Mouse (Mus musculus) induced T-regulatory cell, adult 2 months (primary cell): ENCODE results near the gene Gm43951.
A peak's percentile ranks its signal among the peaks of the same experiment; 100 is the strongest.

Source experiments
- DNase-seq: peaks from one replicate; pipeline ENCODE4 v3.0.0-alpha.2; 2012; ENCODE audit warnings: low read depth

Gm43951 gene

DNA sequence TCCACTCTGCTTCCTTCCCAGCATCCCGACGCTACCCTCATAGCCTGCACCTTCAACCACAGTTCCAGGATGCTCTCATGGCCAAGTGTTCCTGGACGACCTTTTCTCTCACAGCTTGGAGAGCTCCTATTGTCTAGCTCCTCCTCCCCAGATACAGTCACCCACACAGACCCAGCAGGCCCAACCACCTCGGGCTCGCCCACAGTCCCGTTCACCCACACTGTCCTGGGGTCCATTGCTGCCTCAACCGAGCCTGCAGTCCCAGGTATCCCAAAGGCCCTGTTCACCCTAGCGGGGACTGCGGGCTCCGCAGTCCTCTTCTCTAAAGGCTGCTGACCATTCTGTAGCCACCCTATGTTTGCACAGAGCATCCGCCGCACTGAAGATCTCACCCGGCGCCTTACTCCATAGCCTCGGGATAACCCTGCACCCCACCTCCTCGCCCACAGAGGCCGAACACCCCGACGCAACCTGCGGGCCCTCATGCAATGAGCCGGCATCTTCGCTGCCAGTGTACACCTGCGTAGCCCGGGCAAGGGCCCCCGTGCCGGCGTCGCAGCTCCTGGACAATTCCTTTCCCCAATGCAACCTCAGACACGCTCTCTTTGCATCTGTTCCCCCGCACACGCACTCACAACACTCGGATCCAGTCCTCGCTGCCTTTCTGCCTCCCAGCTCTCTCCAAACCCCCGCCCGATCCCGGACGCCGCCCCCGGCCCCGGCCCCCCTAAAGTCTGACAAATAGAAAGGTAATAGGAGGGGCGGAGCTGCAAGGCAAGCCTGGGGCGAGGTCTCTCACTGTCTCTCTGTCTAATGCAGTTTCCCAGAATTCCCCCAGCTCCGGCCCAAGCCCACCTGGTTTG lies at the start of gene Gm43951:
TSS of gene Gm43951 (minus strand) at position 500 of the 863 bp plus-strand sequence.
- peak; percentile 40 for DNase-seq

DNA sequence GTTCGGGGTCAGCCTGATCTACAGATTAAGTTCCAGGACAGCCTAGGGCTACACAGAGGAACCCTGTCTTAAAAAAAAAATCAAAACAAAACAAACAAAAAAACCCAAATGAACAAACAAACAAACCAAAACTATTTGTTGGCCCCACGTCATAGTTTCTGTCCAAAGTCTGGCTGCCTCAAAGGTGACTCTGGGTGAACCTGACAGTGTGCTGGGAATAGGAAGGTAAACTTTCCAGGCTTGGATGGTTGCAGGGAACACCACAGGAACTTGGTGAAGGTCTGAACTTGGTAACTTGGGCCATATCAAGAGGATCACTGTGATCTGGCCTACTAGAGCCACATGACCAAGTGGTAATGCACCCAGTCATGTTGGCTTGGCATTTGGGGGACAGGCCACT lies 49.8 kb upstream of the Gm43951 start:
- no peak for DNase-seq

DNA sequence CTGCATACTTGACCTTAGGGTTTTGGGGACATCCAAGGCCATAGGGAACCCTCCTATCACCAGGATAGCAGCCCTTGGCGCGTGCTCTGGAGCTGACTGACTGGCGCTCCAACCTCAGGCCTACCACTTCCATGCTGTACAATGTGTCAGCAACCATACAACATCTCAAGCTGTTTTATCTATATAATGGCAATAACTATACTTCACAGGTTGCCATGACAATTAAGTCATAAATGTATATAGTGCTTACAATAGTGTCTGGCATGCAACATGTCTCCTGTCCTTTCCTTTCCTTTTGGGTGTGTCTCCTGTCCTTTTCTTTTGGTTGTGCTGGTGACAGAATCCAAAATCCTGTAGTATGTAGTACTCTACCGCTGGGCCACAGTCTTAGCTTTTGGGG lies 49.0 kb upstream of the Gm43951 start:
- no peak for DNase-seq

DNA sequence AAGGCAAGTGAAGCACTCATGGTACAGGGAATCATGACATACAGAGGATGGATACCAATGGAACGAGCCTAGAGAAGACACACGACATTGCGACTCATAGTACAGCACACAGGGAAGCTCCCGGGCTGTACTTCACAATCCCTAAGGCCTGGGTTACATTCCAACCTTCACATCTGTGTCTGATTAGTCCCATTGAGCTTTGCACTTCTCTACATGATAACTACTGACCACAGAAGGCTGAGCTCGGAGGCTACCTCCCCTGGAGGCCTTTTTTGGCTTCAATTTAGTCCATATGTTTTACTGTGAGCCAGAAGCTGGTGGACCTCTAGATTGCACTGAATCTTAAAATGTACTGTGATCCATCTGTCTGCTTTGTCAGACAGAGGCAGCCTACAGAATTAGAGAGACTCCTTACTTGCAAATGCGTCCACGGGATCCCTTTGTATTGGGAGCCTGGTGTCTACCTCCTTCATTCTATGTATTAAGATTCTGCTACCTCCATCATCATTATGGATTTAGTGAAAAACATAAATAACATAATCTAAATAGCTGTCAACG lies 38.6 kb upstream of the Gm43951 start:
- DNase-seq: no peak

DNA sequence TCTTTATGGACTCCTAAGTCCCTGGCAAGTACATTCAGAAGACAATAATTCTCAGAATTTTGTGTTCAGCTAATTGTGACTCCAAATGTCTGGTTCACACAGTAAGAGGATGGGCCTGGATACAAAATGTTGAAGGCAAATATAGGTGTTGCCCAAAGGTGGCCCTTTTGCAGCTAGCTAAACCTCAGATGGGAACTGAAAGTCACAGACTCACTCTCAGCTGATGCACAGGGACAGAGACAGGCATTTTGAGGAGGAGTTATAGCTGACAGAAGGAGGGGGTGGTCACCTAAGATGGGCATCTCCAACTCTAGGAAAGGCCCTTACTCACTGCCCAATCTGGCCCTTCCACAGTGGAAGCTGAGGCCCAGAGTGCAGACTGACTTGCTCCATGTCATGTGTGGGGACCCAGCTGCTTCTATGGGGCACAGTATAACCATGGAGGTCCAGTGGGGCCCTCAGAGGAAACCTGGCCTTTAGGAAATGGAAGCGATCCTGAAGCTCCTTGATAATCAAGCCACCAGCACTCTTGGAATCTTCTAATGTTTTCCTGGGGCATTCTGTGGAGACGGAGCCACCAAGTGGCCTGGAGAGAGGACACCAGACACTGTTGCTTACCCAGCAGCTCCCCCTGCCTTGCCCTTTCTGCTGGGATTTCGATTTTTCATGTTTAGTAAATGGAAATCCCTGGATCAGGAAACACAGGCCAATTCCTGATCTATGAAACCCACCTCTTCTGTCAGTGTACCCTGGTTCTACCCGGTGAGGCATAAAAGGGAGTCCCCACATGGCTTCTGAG lies 33.6 kb upstream of the Gm43951 start:
- DNase-seq: no peak

DNA sequence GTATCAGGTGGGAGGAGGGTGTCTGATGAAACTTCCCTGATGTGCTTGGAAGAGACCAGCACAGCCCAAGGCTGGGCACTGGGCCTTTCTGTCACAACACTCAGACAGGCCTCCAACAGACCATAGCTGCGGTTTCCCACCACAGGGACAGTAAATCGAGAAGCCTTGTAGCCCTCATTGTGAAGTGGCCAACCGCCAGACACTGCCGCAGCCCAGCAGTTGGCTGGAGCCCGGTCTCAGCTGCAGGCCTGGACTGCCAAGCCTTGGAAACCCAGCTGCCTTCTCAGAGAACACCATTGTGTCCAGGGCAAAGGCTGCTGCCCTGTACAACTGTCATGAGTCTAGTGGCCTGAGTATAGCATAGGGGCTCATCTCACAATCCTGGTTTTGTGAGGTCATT lies 27.4 kb upstream of the Gm43951 start:
- DNase-seq: no peak

DNA sequence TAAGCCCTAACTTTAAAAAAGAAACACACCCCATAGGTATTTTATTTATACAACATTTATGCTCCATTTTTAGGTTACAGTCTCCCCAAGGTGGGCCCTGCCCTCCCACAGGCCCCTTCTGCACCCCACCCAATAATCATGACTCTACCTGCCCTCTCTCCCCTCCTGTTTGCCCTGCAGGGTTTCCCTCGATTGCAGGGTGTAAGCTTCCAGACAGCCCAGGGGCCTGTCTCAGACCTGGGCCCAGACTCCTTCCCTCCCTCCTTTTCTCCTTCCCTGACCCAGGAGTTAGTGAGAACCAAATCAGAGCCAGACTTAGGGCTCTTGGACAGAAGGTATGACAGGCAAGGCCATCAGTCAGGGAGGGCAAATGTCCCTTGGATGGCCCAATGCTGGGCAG lies 26.4 kb upstream of the Gm43951 start:
- no peak for DNase-seq

DNA sequence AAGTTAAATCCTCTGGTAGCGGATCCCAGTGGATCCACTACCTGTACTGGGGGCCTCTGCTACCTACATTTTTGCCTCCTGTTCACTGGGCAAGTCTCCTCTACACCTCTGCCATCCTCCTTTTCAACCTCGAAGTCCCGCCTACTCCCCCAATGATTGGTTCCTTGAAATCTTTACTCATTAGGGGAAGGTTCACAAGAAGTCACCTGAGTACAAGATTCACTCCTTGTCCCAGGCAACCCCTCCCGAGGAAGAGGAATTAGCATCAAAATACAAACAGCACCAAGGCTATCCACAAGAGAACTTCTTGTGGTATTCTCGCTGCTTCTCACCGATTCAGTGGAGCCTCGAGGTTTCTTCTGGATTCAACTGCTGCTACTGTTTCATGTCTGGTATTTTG lies 25.4 kb upstream of the Gm43951 start:
- DNase-seq: no peak

DNA sequence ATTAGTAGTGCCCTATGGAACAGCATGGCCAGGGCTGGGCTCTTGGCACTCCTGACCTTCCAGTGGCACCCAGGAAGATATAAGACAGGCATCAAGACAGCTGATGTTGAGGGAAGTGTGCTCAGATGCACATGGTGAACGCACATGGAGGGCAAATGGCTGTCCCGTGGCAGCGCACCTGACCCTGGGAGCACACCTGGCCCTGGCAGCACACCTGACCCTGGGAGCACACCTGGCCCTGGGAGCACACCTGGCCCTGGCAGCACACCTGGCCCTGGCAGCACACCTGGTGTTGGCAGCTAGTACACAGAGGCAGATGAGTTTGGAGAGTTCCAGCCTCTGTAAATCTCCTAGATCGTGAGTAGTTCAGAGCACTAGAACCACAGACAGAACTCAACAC lies 21.9 kb upstream of the Gm43951 start:
- DNase-seq: no peak

DNA sequence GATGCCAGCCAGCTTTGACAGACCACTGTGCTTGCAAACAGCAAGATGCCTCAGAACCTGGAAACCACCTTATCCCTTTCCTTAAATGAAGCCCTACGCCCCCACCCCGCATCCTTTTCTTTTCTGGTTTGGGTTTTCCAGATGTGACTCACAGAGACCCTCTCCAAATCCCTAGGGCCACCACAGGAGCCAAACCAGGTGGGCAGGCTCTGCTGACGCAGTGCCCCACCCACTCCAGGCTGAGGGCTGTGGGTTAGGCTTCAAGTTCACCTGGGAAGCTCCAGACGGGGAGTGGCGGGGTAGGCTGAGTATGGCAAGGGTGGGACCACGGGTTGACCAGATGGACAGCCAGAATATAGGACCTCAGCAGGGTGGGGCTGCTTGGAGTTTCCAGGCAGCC lies 20.3 kb upstream of the Gm43951 start:
- no peak for DNase-seq

DNA sequence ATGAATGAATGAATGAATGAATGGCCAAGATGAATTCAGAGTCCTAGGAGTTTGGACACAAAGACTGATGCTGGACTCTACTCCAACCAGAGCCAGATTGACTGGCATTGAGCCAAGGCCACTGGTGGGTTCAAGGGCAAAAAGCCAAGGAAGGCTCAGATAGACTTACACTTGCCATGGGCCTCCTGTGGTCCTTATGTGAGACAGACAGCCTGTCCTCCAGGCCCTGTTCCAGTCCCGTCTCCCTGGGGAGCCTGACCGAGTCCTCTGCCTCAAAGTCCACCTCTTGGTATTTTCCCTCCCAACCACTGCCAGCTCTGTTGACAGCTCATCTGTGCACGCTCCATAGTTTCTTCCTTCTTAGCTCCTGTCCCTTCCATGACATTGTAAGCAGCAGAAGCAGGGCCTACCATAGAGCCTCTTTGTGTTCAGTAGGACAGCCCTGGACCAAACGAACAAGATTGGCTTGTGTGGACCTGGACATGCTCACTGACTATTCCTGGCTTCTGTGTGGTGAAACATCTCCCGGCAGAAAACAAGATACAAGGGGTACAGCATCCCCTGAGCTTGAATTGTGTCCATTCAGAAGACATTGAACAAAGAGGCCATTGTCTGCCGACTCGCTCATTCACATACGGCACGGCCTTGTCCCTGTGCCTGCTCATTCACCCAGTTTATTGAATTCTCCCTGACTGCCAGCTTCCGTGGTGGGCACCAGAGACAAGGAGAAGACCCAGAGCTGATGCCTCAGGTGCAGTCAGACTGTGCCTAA lies 19.6 kb upstream of the Gm43951 start:
- no peak for DNase-seq

DNA sequence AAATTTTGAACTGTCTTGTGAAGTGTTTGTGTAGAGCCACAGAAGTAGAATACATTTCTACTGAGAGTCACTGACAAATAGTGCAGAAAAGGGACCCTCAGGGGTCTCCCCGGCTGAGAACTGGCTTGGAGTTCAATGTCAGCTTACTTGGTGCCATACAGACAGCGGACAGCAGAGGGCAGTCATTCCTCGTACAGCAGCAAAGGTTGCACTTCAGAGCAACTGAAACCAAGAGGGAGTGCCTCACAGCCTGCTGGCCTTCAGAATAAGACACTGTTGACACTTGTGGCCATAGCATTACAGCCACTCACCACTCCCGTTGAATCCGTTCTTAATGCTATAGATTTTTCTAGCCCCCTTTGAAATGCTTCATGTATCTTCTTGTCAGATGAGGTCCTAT lies 18.2 kb upstream of the Gm43951 start:
- DNase-seq: peak; percentile 83

DNA sequence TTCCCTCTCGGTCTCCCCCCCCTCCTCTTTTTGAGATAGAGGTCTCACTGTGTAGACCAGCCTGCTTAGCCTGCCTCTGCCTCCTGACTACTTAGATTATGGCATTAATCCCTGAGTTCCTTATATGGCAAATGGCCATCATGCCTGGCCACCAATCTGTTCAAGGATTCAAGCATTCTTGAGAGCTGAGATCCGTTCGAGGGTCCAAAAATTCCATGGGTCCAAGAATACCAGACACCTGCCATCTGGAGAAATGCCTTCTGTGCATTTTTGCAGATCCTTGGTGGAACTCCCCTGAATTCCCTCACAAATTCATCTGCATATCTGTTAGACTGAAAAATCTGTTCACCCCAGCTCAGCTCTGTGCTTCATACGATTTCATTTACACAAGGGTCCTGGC lies 16.8 kb upstream of the Gm43951 start:
- DNase-seq: no peak

DNA sequence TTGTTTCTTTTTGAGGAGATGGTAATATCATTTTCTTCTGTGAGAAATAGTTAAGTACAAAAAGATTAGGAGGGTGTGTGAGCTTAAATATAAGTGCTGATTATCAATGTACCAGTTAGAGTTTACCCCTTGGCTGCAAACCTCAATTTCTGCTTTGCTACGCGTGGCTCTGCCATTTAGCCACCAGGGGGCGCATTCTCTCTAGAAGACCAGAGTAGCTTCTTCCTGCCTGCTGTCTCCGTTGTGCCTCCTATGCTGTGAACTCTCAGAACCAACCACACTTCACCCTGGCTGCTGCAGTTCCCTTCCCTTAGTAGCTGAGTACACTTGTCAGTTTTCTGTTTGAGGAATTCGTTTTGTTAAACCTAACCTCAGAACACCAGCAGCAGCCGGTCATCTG lies 14.6 kb upstream of the Gm43951 start:
- DNase-seq: peak; percentile 91

DNA sequence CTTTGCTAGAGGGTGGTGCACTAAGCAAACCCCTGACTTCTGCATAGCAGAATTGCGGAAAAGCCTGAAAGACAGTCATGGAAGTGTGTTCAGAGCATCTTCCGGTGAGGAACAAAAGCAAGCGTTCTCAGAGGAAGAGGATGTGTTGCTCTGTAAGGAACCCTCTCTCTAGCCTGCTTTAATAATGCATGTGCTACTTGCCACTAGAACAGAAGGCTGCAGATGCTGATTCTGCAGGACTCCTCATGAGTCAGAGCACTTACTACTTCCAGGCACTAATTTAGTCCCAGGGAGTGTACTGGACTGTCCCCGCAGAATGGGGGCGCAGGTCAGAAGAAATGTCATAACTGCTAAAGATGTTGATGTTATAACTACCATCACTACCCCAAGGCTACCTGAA lies 10.5 kb upstream of the Gm43951 start:
- DNase-seq: no peak

DNA sequence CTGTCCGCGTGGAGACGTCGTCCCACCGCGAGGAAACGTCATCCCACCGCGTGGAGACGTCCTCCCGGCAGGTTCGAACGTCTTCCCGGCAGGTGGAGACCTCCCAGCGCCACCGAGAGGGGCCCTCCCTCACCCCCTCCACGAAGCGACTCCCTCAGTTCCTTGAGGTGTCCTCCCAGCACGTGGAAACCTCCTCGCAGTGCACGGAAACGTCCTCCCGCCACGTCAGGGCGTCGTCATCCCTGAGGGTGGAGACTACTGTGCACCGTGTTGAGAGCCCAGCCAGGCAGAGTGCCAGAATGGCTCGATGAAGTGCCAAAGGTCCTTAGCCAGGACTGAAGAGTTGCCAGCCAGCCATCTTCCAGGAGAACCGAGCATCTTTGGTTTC lies 8.8 kb upstream of the Gm43951 start, which contains the start of gene Med31:
TSS of gene Med31 (minus strand) at position 183 of the 388 bp plus-strand sequence.
- peak; percentile 89 for DNase-seq

DNA sequence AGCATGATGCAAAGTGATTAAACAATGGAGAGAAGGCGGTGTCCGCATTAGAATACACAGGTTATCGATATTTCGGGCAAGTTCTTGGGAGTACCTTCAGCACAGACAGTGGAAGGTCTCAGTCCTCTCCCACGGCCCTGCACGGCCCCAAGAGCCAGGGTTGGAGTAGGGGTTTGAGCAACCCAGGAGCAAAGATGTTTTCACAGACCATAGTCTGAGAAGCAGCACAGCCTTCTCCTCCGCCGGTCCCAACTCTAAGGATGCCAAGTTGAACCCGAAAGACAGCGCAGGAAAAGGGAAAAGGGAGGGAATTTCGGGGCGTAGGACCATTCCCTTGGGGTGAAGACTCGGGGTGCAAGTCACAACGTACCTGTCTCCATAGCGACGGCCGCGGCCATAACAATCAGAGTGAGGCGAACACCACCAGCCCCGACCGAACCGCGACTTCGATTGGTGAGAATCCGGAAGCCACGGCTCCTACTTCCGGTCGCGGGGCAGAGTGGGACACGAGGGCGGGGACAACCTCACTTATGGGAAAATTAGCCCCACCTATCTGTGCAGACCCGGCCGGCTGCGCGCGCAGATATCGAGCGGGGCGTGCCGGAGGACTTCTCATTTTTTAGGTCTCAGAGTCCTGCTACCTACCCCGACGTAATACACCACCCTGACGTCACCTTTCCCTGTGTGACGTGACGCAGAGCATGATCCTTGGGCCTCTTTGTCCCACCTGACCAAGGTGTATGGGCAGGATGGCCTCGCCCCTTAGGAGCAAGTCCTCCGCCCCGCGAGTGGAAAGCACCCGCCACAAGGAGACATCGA lies 8.2 kb upstream of the Gm43951 start:
- peak; percentile 98 for DNase-seq

DNA sequence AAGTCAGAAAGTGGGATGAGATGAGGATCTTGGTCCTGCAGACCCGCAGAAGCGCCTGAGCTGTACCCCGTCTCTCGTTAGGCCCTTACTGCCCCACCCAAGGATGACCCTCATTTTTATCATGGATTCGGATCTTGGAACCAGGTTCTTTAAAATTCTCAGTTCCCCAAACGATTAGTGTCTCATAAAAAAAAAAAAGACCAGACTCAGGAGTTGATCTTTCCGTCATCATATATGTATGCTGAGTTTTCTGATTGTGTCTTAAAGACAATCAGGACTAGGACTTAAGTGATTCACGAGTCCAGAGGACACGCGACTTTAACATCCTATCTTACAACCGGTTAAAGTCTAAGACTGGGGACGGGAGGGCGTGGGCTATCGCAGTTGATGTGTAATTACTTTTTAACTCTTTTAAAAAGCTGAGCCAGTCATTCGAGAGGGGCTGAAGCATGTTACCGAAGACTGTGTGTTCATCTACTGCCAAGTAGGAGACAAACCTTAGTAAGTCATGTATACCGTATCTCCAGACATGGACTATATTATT lies 1.3 kb upstream of the Gm43951 start:
- peak; percentile 32 for DNase-seq

DNA sequence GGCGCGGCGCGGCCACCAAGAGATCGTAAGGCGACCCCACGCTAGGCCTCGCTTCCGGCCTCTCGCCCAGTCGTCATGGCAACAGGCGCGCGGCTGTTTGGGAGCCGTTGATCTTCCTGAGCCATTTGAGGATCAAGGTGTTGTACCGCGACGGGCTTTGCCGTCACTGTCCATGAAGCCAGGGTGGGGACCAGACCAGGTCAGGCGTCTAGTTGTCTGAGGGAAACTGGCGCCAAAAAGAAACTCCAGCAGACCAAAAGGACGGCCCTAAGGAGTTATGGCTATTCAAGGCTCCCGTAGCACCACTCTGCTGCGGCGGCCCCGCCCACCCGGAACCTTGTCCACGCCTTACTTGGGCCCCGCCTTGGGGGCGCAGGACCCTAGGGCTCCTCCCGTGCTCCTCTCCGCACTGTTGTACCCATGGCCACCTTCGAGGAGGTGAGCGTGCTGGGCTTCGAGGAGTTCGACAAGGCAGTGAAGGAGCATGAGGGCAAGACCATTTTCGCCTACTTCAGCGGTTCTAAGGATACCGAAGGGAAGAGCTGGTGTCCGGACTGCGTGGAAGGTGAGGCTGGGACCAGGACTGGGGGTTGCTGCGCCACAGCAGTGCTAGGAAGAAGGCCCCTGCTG lies 679 bp upstream of the Gm43951 start, which contains the start of the genes 4933427D14Rik and Txndc17:
TSS of gene 4933427D14Rik (minus strand) at position 256 of the 630 bp plus-strand sequence.
TSS of gene Txndc17 (plus strand) at position 344 of the 630 bp plus-strand sequence.
- peak; percentile 91 for DNase-seq

DNA sequence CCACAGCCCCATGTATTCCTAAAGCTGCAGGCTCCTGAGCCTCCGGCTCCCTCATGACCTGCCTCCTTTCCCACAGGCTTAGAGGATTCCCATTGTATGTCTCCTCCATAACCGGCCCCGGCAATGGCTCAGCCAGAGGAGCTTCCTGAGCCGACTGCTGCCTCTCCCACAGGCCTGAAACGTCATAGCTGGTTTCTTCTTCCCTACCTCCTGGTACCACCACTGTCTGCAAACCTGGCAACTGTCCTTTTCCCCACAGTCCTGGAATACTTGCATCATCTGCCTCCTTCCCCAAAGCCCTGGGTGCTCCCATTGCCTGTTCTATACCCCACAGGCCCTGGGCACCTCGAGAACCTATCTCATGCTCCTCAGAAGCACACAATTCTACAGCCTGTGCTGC lies 1.4 kb downstream of the Gm43951 start:
- DNase-seq: no peak
